15 mouse cellular contexts compared by ENCODE assay signal in genomic region chr6:135395375-135395774, GRCm38 (mm10).
"Had no signal": no experiment of that assay in that cellular context is flagged by ENCODE, and none has a peak within 500 bp of the region (broad histone marks: within the 10 kb centered on the region; RNA-seq: fewer than 3 reads in every experiment).

No protein-coding gene starts in this region.

- DNase-seq: retina, postnatal 1 day; right cerebral cortex, adult 18-20 months; right cerebral cortex, postnatal 14 days; right cerebral cortex, postnatal 25 days; right cerebral cortex, postnatal 4 days; spleen, adult 18-20 months; thymus, adult 18-20 months; thymus, adult 2 months; thymus, postnatal 14 days; thymus, postnatal 25 days; thymus, postnatal 36 days; thymus, postnatal 4 days had no signal

- H3K27me3 ChIP-seq: neural tube, embryonic 13.5 days; neural tube, embryonic 15.5 days; stomach, embryonic 15.5 days had no signal

- H3K4me2 ChIP-seq: neural tube, embryonic 13.5 days; neural tube, embryonic 15.5 days; stomach, embryonic 15.5 days had no signal

- H3K36me3 ChIP-seq: neural tube, embryonic 13.5 days; neural tube, embryonic 15.5 days; stomach, embryonic 15.5 days had no signal

- H3K4me3 ChIP-seq: neural tube, embryonic 13.5 days; neural tube, embryonic 15.5 days; stomach, embryonic 15.5 days had no signal
